Mouse (Mus musculus): ENCODE results near the gene Olfr669. TPM values are rescaled to one million over a fixed set of nuclear protein-coding genes. Genes with fewer than 3 reads are reported as not detected.
A peak's percentile ranks its signal among the peaks of the same experiment; 100 is the strongest.
"Not testable (repeated sequence)": the region's sequence is repeated elsewhere in the genome, so short reads cannot be mapped to it uniquely, and the experiment has no call there.

Olfr669 gene
- not detected in 2 replicates for polyA plus RNA-seq (2015; fragmentation: Nextera tagmentation; extraction: Ambion mirVana)

- WGBS (ENCODE audit: insufficient replicate concordance), result 54% methylated on average over 1 of the region's 1 CpGs
- H3K4me3 ChIP-seq (ENCODE audit: low read depth, low read length), result no peak within 1 kb of the TSS
- no peaks in the 10 kb centered on the region for H3K36me3 ChIP-seq (ENCODE audit: control insufficient read depth, insufficient read depth)
- no peak within 1 kb of the TSS for H3K27ac ChIP-seq (ENCODE audit: low read length)
- no peak for ATAC-seq (ENCODE audit: low read depth)
- no peak within 1 kb of the TSS for H3K9ac ChIP-seq (ENCODE audit: low read depth, low read length)
- H3K4me2 ChIP-seq (ENCODE audit: low read depth, low read length), result no peak within 1 kb of the TSS
- H3K9me3 ChIP-seq (replicated peaks; ENCODE audit: control insufficient read depth, low read length), result no peaks in the 10 kb centered on the region
- no peaks in the 10 kb centered on the region for H3K27me3 ChIP-seq (ENCODE audit: control insufficient read depth, insufficient read depth, low read depth, low read length)
- no peaks in the 10 kb centered on the region for H3K4me1 ChIP-seq (ENCODE audit: control insufficient read depth, low read depth, low read length)
Measured at GRCm38 (mm10) chr7:104933940-104934339, at the start of gene Olfr669. Gene Olfr669 (plus strand): TSS chr7:104934240.

DNA sequence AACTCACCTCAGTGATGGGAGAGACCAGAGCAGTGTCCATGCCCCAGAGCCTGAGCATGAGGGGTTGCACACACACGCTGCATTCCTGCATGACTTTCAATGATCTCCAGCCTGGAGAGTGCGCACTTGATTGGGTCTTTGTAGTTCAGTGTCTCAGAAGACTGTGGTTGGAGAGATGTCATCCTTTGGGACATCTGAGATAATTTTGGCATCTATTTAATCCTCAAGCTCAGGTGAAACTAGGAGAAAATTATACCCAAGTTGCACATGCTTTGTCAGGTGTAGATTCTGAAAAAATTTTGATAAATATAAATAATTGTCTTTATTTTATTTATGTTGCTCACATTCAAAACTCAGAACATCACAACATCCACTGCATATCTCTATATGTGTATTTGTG, 38.2 kb upstream of the Olfr669 start, which contains the start of gene Olfr666:
Olfr666 (minus strand) TSS at position 101 of the 400 bp plus-strand sequence.
- Histone ChIP-seq H3K9me3 (replicated peaks; ENCODE audit: control insufficient read depth, low read length) (no peaks in the 10 kb centered on the region), H3K4me2 (ENCODE audit: low read depth, low read length) (no peak within 1 kb of the TSS), H3K27me3 (ENCODE audit: control insufficient read depth, insufficient read depth, low read depth, low read length) (no peaks in the 10 kb centered on the region), H3K4me1 (ENCODE audit: control insufficient read depth, low read depth, low read length) (no peaks in the 10 kb centered on the region), H3K9ac (ENCODE audit: low read depth, low read length) (no peak within 1 kb of the TSS), H3K27ac (ENCODE audit: low read length) (no peak within 1 kb of the TSS), H3K36me3 (ENCODE audit: control insufficient read depth, insufficient read depth) (no peaks in the 10 kb centered on the region), H3K4me3 (ENCODE audit: low read depth, low read length) (no peak within 1 kb of the TSS)
- no peak for ATAC-seq (ENCODE audit: low read depth)
- 63% methylated on average over 2 of the region's 2 CpGs for WGBS (ENCODE audit: insufficient replicate concordance)

- Histone ChIP-seq H3K9ac (ENCODE audit: low read depth, low read length) (no peak within 1 kb of the TSS), H3K4me3 (ENCODE audit: low read depth, low read length) (no peak within 1 kb of the TSS), H3K4me2 (ENCODE audit: low read depth, low read length) (no peak within 1 kb of the TSS), H3K4me1 (ENCODE audit: control insufficient read depth, low read depth, low read length) (no peaks in the 10 kb centered on the region), H3K27me3 (ENCODE audit: control insufficient read depth, insufficient read depth, low read depth, low read length) (no peaks in the 10 kb centered on the region), H3K27ac (ENCODE audit: low read length) (no peak within 1 kb of the TSS), H3K36me3 (ENCODE audit: control insufficient read depth, insufficient read depth) (no peaks in the 10 kb centered on the region), H3K9me3 (replicated peaks; ENCODE audit: control insufficient read depth, low read length) (no peaks in the 10 kb centered on the region)
- no peak for ATAC-seq (ENCODE audit: low read depth)
- WGBS (ENCODE audit: insufficient replicate concordance), result 67% methylated on average over 1 of the region's 1 CpGs
Measured at GRCm38 (mm10) chr7:104921382-104921781, 12.7 kb upstream of the Olfr669 start, which contains the start of gene Olfr667. Gene Olfr667 (minus strand): TSS chr7:104921482.

DNA sequence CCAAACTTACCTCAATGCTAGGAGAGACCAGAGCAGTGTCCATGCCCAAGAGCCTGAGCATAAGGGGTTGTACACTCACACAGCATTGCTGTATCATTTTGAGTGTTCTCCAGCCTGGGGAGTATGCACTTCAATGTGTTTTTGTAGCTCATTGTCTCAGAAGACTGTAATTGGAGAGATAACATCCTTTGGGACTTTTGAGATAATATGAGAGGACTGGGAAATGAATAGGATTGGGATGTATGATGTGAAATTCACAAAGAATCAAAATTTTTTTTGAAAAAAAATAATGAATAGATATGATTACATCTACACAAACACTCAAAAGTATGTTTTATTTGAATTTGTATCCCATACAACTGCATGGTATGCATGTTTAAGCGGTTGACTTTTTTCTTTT, 6.1 kb upstream of the Olfr669 start, which contains the start of gene Olfr668:
Olfr668 (minus strand) TSS at position 101 of the 400 bp plus-strand sequence.
- no peaks in the 10 kb centered on the region for H3K27me3 ChIP-seq (ENCODE audit: control insufficient read depth, insufficient read depth, low read depth, low read length)
- WGBS (ENCODE audit: insufficient replicate concordance), result 52% methylated on average over 1 of the region's 1 CpGs
- no peak within 1 kb of the TSS for H3K27ac ChIP-seq (ENCODE audit: low read length)
- no peaks in the 10 kb centered on the region for H3K9me3 ChIP-seq (replicated peaks; ENCODE audit: control insufficient read depth, low read length)
- H3K4me2 ChIP-seq (ENCODE audit: low read depth, low read length), result no peak within 1 kb of the TSS
- H3K36me3 ChIP-seq (ENCODE audit: control insufficient read depth, insufficient read depth), result no peaks in the 10 kb centered on the region
- no peak within 1 kb of the TSS for H3K4me3 ChIP-seq (ENCODE audit: low read depth, low read length)
- H3K9ac ChIP-seq (ENCODE audit: low read depth, low read length), result no peak within 1 kb of the TSS
- H3K4me1 ChIP-seq (ENCODE audit: control insufficient read depth, low read depth, low read length), result no peaks in the 10 kb centered on the region
- no peak for ATAC-seq (ENCODE audit: low read depth)

- not testable (repeated sequence) for H3K4me2 ChIP-seq (ENCODE audit: low read depth, low read length); H3K9ac ChIP-seq (ENCODE audit: low read depth, low read length); H3K27ac ChIP-seq (ENCODE audit: low read length); H3K27me3 ChIP-seq (ENCODE audit: control insufficient read depth, insufficient read depth, low read depth, low read length); H3K4me3 ChIP-seq (ENCODE audit: low read depth, low read length); H3K4me1 ChIP-seq (ENCODE audit: control insufficient read depth, low read depth, low read length); H3K9me3 ChIP-seq (replicated peaks; ENCODE audit: control insufficient read depth, low read length); H3K36me3 ChIP-seq (ENCODE audit: control insufficient read depth, insufficient read depth)
- WGBS (ENCODE audit: insufficient replicate concordance), result 79% methylated on average over 16 of the region's 16 CpGs
- peak; percentile 47; the same call in 1 of the 2 replicates for ATAC-seq (ENCODE audit: low read depth)
Measured at GRCm38 (mm10) chr7:104950234-104950633, 16.2 kb downstream of the Olfr669 start.

- no peak for ATAC-seq (ENCODE audit: low read depth)
- 48% methylated on average over 1 of the region's 1 CpGs for WGBS (ENCODE audit: insufficient replicate concordance)
- Histone ChIP-seq H3K9me3 (replicated peaks; ENCODE audit: control insufficient read depth, low read length) (no peaks in the 10 kb centered on the region), H3K36me3 (ENCODE audit: control insufficient read depth, insufficient read depth) (no peaks in the 10 kb centered on the region), H3K4me3 (ENCODE audit: low read depth, low read length) (no peak within 1 kb of the TSS), H3K9ac (ENCODE audit: low read depth, low read length) (no peak within 1 kb of the TSS), H3K27ac (ENCODE audit: low read length) (no peak within 1 kb of the TSS), H3K4me2 (ENCODE audit: low read depth, low read length) (no peak within 1 kb of the TSS), H3K4me1 (ENCODE audit: control insufficient read depth, low read depth, low read length) (no peaks in the 10 kb centered on the region), H3K27me3 (ENCODE audit: control insufficient read depth, insufficient read depth, low read depth, low read length) (no peaks in the 10 kb centered on the region)
Measured at GRCm38 (mm10) chr7:104962520-104962919, 28.5 kb downstream of the Olfr669 start, which contains the start of gene Olfr670. Gene Olfr670 (minus strand): TSS chr7:104962620.

DNA sequence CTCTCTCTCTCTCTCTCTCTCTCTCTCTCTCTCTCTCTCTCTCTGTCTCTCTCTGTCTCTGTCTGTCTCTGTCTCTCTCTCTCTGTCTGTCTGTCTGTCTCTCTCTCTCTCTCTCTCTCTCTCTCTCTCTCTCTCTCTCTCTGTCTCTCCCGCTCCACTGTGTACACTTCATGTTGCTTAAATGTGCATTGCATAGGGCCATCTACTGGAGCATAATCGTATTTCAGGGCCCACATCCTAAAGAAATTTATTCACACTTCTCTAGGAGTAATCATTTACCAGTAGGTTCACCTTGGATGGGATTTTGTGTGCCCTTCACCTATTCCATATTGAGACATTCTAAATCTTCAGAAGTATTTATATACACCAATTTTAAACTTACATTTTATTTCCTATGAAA, 38.5 kb downstream of the Olfr669 start:
- 39% methylated on average over 2 of the region's 2 CpGs for WGBS (ENCODE audit: insufficient replicate concordance)
- H3K36me3 ChIP-seq (ENCODE audit: control insufficient read depth, insufficient read depth); ATAC-seq (ENCODE audit: low read depth); H3K27ac ChIP-seq (ENCODE audit: low read length); H3K4me1 ChIP-seq (ENCODE audit: control insufficient read depth, low read depth, low read length); H3K9ac ChIP-seq (ENCODE audit: low read depth, low read length); H3K27me3 ChIP-seq (ENCODE audit: control insufficient read depth, insufficient read depth, low read depth, low read length); H3K4me2 ChIP-seq (ENCODE audit: low read depth, low read length); H3K4me3 ChIP-seq (ENCODE audit: low read depth, low read length); H3K9me3 ChIP-seq (replicated peaks; ENCODE audit: control insufficient read depth, low read length): not testable (repeated sequence)

DNA sequence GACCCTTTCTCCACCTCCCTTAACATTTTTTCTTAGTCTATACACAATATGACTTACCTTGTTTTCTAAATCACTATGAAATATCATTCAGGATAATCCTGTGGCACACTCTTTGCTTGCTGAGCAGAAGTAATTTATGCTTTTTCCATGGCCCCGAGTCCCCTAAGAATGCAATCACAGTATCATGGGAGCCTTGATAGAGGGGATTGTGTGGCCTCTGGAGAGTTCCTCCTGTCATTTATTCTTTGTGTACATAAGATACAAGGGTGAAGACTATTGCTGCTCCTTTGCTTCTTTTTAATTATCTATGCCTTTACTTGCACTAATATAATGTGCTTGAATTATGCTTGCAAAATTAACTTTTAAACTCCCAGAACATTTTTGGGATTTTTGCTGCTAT, 45.0 kb downstream of the Olfr669 start, which contains the start of gene Olfr671:
Olfr671 (minus strand) TSS at position 101 of the 400 bp plus-strand sequence.
- H3K27ac ChIP-seq (ENCODE audit: low read length), result no peak within 1 kb of the TSS
- no peaks in the 10 kb centered on the region for H3K9me3 ChIP-seq (replicated peaks; ENCODE audit: control insufficient read depth, low read length)
- H3K9ac ChIP-seq (ENCODE audit: low read depth, low read length), result no peak within 1 kb of the TSS
- no peak for ATAC-seq (ENCODE audit: low read depth)
- H3K4me3 ChIP-seq (ENCODE audit: low read depth, low read length), result no peak within 1 kb of the TSS
- no peak within 1 kb of the TSS for H3K4me2 ChIP-seq (ENCODE audit: low read depth, low read length)
- WGBS (ENCODE audit: insufficient replicate concordance), result 54% methylated on average over 1 of the region's 1 CpGs
- H3K4me1 ChIP-seq (ENCODE audit: control insufficient read depth, low read depth, low read length), result no peaks in the 10 kb centered on the region
- no peaks in the 10 kb centered on the region for H3K36me3 ChIP-seq (ENCODE audit: control insufficient read depth, insufficient read depth)
- H3K27me3 ChIP-seq (ENCODE audit: control insufficient read depth, insufficient read depth, low read depth, low read length), result no peaks in the 10 kb centered on the region
